Mouse (Mus musculus) urinary bladder, postnatal 10 days (tissue): Measurements from ENCODE around the gene Eef2kmt.
A peak's percentile ranks its signal among the peaks of the same experiment; 100 is the strongest.

Source experiments
- DNase-seq: peaks from one replicate; pipeline ENCODE4 v3.0.0; 2022; ENCODE audit warnings: low spot score

Eef2kmt gene

DNA sequence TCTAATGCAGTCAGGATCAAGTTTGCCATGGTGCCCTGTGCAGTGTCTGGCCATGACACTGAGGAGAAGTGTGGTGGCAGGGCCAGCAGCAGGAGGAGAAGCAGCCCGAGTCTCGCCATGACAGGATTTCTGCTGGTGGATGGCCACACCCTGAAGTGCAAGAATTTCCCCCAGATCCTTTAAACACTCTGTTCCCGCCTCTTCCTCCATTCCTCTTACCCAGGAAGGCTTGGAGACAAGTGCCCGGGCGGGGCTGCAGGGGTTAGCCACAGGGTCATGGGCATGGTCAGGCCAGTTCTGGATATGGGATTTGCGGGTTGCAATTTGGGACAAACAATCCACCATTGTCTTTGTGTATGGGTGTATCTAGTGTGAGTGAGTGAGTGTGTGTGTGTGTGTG, 33.6 kb downstream of the Eef2kmt start, which contains the start of gene AU021092:
AU021092 (minus strand) TSS at position 160 of the 400 bp plus-strand sequence.
- no peak for DNase-seq

DNA sequence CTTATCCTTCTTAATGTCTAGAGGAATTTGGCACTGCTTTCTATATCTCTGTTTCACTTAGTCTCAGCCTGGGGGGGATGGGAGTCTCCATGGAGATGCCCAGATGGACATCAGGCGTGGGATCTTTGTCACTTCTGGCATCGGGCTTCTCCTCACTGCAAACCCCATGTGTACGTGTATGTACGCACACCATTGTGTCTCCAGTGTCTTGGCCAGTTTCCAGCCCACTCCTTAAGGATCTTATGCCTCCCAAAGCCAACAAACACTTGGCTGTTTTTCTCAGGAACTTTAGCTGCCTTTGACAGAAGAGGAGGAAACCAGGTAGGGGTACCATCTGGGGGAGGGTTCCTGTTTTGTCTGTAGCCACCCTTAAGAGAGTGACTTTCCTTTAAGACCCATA, 34.4 kb downstream of the Eef2kmt start:
- DNase-seq, result no peak

DNA sequence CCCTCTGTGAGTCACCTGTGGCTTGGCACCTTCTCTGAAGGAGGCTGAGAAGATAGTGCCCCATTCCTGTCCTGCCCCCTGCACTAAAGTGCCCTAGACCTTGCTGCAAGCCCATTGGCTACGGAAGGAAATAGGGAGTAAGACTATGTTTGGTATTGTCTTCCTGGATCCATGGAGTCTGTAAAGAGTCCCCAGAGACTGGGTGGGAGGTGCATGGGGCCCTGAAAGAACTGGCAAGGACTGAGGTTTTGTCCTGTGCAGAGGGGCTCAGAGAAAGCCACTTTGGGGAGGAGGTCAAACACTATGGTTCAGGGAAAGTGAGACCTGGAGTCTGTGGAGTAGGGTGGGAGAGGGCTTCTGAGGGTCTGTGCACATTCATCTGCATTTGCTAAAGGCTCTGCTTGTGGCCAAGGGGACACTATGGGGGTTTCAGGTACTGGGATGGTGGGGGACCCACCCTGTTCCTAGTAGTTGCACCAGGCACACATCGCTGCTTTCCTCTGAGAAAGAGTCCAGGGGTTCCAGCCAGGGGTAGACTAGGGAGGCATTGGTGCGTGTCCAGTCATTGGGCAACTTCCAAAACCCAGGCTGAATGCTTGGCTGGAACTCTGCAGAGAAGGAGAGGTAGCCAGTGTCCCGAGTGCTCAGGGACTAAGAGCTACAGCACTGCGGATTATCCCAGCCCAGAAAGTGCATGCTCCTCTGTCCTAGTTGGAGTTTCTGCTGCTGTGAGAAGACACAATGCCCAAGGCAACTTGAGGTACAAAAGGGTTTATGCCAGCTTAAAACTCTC, 38.2 kb downstream of the Eef2kmt start:
- no peak for DNase-seq

DNA sequence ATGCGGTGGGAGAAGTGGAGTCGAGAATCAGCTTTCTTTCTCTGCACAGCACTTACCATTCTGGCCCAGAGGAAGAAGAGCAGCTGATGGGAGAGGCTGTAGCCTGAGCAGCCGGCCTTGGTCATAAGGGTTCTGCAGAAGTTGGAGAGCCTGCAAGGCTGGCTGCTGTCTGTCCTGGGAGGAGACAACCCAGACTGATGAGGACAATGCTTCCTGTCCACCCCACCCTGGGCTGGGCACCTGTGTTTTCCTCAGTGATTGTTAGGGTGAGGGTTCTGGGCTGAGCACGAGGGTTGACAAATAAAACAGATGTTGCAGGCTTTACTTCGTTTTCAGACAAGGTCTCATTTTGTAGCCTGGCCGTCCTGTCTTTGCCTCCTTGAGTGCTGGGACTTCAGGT, 39.1 kb downstream of the Eef2kmt start:
- no peak for DNase-seq

DNA sequence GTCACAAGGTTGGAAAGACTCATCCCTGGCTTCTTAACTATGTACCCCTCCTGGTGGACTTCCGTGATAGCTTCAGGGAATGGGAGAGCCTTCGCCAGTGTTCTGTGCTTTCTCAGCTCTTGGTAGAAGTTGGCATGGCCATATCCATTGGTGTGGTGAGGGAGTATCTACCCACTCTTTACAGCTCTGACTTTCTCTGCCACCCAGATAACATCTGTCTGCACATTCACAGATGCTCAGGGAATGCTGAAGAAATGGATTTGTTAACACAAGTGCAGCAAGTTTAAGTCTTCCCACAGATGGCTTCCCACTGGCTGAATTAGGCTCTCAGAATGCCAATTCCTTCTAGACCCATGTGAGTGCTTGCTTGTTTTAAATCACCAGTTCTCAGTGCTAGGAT, 41.7 kb downstream of the Eef2kmt start:
- no peak for DNase-seq

DNA sequence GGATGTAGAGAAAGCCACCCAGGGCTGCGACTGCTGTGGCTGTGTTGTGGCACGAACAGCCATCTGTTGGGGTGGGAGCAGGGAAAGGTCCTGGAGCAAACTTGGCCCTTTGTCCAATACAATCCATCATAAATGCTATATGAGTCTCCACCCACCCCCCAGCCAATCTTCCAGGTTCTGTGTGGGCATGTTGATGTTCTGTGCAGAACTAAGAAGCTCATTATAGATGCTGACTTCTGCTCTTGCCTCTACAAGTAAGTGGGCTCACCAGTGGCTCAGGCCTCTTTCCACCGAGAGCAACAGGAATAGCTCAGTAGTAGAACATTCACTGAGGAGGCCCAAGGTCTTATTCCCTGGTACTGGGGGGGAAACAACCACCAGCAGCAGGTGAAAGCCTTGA, 43.6 kb downstream of the Eef2kmt start:
- DNase-seq, result no peak

DNA sequence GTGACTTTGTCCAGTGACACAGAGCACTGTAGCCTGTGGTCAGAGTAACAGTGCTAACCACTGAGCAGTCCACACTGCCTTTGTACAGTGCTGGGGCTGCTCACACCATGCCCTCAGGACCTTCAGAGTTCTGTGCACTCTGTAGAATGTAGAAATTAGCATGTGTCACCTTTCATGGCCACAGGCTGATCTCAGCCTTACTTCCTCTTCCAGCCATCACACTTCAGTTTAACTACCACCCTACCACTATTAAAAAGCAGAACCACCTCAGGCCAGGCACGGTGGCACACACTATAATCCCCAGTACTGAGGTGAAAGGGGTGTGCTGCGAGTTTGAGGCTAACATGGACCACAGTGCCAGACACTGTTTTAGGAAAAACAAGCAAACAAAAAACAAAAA, 45.4 kb downstream of the Eef2kmt start:
- no peak for DNase-seq

DNA sequence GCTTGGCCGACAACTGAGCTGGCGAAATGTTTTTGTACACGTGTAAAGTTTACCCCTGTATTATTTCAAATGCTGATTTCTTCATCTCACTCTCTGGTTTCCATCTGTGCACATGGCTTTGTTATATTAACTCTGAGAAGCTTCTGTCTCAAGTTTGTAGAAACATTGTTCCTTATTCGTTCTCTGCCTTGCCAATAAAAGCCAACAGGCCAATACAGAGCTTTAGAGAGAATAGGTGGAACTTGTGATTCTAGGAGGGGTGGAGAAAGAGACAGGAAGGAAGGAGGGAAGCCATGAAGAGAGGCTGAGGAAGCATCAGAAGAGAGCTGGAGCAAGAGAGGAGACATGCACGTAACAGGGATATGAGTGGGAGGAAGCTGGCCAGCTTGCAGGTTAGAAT, 49.7 kb downstream of the Eef2kmt start:
- no peak for DNase-seq

DNA sequence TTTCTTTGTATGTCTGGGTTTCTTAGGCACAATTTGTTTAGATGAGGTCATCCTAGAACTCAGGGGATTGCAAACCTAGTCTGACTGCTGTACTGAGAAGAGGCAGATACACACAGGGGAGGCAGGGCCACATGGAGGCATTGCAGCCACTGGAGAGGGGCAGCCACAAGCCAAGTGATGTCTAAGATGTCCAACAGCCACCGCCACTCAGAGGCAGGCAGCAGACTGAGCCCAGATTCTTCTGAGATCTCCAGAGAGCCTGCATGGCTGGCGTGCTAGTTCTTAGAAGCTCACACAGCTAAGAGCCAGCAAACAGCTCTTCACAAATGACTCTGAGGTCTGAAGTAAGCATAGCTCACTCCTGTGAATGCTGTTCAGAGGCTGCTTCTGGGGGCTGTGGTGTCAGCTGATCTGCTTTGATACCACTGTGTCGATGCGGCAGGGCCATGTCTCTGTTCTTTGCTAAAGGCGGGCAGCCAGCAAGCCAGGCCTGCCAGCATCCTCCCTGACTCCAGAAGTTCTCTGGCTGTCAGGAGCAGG, 50.3 kb downstream of the Eef2kmt start:
- no peak for DNase-seq

DNA sequence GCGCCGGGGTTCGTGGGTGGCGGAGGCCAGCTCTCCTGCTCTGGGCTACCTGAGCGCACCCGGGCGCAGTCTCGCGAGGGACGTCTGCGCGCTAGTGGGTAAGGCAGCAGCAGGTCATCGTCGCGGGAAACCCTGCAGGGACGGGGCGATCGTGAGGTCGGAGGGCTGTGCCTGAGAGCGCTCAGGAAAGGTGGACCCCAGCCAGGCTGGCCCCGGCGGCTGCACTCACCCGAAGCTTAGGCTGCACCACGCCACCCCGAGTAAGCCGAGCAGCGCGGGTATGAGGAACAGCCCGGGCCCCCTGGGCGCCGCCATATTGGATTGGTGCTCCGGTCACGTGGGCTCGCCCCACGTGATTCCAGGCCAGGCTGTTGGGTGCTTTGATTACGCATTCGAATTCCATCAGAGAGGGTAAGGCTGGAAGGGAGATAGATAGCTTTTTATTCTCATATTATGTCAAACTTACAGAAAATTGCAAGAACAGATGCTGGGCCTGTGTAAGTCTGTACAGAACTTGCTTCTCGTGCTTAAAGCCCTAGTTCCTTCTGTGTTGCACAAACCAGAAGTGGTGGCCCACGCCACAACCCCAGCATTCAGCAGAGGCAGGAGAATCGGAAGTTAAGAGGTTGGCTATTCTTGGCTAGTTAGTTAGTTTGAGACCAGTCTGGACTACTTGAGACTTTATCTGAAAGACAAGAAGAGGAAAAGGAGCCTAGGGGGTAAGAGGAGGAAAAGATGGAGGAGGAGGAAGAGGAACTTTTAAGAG, 51.9 kb downstream of the Eef2kmt start, which contains the start of gene Nagpa:
Nagpa (minus strand) TSS at position 345 of the 766 bp plus-strand sequence.
- peak; percentile 38 for DNase-seq

DNA sequence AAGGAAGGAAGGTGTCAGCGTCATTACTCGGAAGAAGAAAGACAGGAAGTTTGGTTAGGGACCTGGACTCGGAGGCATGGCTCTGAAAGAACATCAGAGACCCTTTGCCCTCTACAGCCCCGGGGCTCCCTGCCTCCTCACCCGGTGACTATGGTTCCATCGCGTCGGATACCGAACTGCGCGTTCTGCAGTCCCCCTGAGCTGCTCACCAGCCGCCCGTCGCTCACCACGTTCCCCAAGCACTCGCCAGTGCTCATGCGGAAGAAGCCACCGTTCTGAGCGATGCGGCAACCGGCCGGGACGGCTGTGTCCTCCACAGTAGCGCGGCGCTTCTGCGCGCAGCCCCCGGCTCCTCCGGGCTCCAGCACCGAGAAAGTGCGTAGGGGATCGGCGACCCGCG, 52.6 kb downstream of the Eef2kmt start:
- no peak for DNase-seq

DNA sequence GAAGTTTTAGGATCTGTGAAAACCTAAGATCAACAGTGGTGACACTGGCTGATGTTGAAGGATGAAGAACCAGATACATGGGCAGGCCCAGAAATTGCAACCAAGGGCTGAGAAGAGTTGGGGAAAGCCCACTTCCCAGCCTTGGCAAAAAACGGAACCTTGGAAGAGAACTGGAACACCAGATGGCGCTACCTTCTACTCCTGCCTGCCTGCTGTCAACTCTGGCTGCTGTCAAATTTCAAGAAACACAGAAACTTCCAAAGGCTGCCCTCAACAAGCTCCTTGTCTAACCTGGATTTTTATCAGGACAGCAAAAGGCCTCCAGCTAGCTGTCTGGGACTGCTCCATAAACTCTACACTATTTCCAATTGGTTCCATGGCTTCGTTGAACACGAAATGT, 53.1 kb downstream of the Eef2kmt start:
- DNase-seq, result no peak

DNA sequence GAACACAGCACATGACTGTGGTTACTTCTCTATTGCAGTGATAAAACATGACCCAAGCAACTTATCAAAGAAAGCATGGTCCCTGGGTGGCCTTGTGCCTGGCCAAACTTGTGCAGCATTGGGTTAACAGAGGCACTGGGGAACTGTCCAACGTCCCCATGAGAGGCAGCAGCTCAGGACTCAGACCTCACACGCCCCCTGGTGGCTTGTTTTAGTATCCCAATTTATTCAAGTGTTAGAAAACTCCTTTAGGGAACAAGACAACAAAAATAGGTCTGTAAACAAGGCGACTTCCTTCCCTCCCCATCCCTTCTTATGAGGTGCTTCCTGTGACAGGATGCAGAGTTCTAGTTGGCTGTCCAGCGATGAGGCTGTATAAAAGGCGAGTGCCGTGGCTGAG, 60.7 kb downstream of the Eef2kmt start:
- no peak for DNase-seq
